Mouse (Mus musculus) ES-Bruce4 (cell line): ENCODE measurements around the gene Arid1b.

Source experiments
- CTCF ChIP-seq: IDR thresholded peaks from one replicate; pipeline ENCODE4 v1.8.1; 2011; ENCODE audit warnings: low read depth, low read length
- EP300 ChIP-seq: IDR thresholded peaks from 2 replicates; pipeline ENCODE4 v1.6.1; 2011; ENCODE audit warnings: low read depth, low read length; ENCODE audit not compliant: insufficient read depth
- POLR2A ChIP-seq: IDR thresholded peaks from one replicate; pipeline ENCODE4 v1.8.1; 2011; ENCODE audit warnings: low read length; ENCODE audit not compliant: insufficient read depth

DNA sequence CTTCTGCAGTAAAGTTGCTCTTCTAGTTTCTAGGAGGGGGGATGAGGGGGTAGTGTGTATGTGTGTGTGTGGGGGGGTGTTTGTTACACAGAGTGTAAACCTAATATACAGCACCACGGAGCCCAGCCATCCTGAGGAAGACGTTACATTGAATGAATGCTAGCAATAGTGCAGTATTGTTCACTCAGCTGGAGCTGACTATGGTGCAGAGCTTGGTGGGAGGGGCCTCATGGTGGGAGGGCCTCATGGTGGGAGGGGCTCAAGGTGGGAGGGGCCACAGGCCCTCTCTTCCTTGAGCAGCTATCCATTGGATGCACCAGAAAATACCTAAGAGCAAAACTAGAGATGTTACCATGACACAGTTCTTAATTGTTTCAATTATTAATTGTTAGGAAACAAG, 182.2 kb downstream of the Arid1b start:
- no peak for TF ChIP-seq POLR2A
- no peak for TF ChIP-seq CTCF
- no peak for TF ChIP-seq EP300
